Mouse (Mus musculus): ENCODE measurements around the gene Tnfrsf14.

- no peak for TF ChIP-seq POLR2A (IDR thresholded peaks at IDR 0.05; ENCODE audit: control insufficient read depth, low read depth, low read length)
- TF ChIP-seq CTCF (IDR thresholded peaks at IDR 0.05; ENCODE audit: control insufficient read depth, insufficient read depth, insufficient replicate concordance, low read depth, low read length) = no peak
Observed at GRCm38 (mm10) chr4:154935788-154936187, 7.4 kb upstream of the Tnfrsf14 start.

Measured in testis, adult 2 months (tissue).